Mouse (Mus musculus): ENCODE measurements around the gene Cd52. TPM values are rescaled to one million over a fixed set of nuclear protein-coding genes. Genes with fewer than 3 reads are reported as not detected.

Gene Cd52
- polyA plus RNA-seq (2015; fragmentation: Nextera tagmentation; extraction: Ambion mirVana), result 10.4 and 33.2 TPM in 2 replicates

DNA sequence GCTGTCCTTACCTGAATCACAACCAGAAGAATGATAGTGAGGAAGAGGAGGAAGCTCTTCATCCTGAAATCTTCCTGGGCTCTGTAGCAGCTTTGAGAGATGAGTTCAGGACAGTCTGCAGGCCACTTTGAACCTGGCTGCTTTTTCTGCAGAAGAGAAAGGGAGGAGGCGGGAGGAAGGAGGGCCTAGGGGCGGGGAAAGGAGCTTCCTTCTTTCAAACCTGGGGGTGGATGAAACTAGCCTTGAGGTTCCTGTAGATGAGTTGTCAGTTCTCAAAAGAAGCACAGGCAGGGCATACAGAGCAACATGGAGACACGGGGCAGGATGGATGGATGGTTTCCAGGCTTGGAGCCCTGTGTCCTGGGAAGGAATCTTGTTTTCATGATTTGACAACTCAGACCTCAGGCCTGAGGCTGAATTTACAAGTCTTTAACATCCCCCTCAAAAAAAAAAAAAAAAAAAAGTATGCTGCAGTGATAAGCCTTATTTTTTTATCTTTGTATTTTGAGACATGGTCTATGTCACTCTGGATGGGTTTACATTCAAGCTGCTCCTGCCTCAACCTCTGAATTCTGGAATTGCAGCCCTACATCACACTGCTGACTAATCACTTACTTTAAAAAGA lies at the start of gene Cd52:
TSS of gene Cd52 (minus strand) at position 160 of the 625 bp plus-strand sequence.

DNA sequence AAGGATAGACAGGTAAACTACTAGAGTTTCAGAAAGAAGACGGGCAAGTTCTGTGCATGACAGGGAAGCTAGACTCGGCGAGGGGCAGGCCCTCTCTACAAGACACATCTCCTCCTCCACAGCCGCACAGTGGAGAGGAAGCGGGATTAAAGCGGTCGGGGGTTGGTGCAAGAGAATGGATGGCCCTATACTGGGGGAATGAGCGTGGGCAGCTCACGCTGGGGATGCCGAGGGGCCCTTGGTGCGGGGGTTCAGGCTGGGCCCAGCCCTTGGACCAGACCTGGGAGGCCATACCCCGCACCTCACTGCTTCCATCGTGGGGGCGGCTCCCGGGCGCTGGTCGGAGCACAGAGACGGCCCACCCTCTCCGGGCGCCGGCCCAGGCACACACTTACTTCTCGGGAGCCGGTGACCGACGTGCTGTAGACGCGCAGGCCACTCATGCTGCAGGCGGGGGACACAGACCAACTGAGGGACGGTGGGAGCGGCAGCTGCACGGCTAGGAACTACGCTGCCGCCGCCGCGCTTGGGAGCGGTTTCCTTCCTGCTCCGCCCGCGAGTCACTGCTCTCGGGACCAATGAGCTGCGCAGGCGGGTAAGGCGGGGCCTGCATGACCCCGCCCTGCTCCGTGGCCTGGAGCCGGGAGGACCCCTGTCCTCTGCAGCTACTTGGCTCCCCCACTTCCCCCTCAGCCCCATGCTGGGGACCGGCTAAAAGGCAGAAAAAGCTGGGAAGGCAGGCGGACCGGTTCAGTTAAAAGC lies 33.5 kb upstream of the Cd52 start, which contains the start of gene Sh3bgrl3:
TSS of gene Sh3bgrl3 (minus strand) at position 569 of the 762 bp plus-strand sequence.

GRCm38 (mm10) chr4:134101979-134102741 lies 7.3 kb upstream of the Cd52 start, which contains the start of gene Ubxn11:
Ubxn11 (plus strand) TSS chr4:134102570.

GRCm38 (mm10) chr4:134060135-134060865 lies 34.6 kb downstream of the Cd52 start, which contains the start of gene Crybg2:
Crybg2 (plus strand) TSS chr4:134060815.

GRCm38 (mm10) chr4:134053538-134053937 lies 41.3 kb downstream of the Cd52 start, which contains the start of gene Zfp683:
Zfp683 (plus strand) TSS chr4:134053838.

Other genes starting within 250 kb of the Cd52 start
- 12.1 and 14.2 TPM in 2 replicates for gene Rps6ka1, start 207.3 kb downstream of the Cd52 start, polyA plus RNA-seq (2015; fragmentation: Nextera tagmentation; extraction: Ambion mirVana)
- 556 and 655 TPM in 2 replicates for gene Hmgn2, start 126.4 kb downstream of the Cd52 start, polyA plus RNA-seq (2015; fragmentation: Nextera tagmentation; extraction: Ambion mirVana)
- gene Dhdds, start 94.2 kb downstream of the Cd52 start, polyA plus RNA-seq (2015; fragmentation: Nextera tagmentation; extraction: Ambion mirVana), result 22.6 and 23.7 TPM in 2 replicates
- 0.04 TPM in 1 of 2 replicates, not detected in the other for gene Lin28a, start 76.2 kb downstream of the Cd52 start, polyA plus RNA-seq (2015; fragmentation: Nextera tagmentation; extraction: Ambion mirVana)
- not detected in 2 replicates for gene Zfp683, start 41.2 kb downstream of the Cd52 start, polyA plus RNA-seq (2015; fragmentation: Nextera tagmentation; extraction: Ambion mirVana)
- gene Crybg2, start 34.3 kb downstream of the Cd52 start, polyA plus RNA-seq (2015; fragmentation: Nextera tagmentation; extraction: Ambion mirVana), result 9.6 and 12.5 TPM in 2 replicates
- 0.89 and 2.1 TPM in 2 replicates for gene Ubxn11, start 7.5 kb upstream of the Cd52 start, polyA plus RNA-seq (2015; fragmentation: Nextera tagmentation; extraction: Ambion mirVana)
- gene Sh3bgrl3, start 33.7 kb upstream of the Cd52 start, polyA plus RNA-seq (2015; fragmentation: Nextera tagmentation; extraction: Ambion mirVana), result 314 and 368 TPM in 2 replicates
- 26.9 and 31.1 TPM in 2 replicates for gene Cep85, start 92.0 kb upstream of the Cd52 start, polyA plus RNA-seq (2015; fragmentation: Nextera tagmentation; extraction: Ambion mirVana)
- not detected in 2 replicates for gene Gm7534, start 107.9 kb upstream of the Cd52 start, polyA plus RNA-seq (2015; fragmentation: Nextera tagmentation; extraction: Ambion mirVana)
- 0.11 and 0.18 TPM in 2 replicates for gene Catsper4, start 132.3 kb upstream of the Cd52 start, polyA plus RNA-seq (2015; fragmentation: Nextera tagmentation; extraction: Ambion mirVana)
- 4.3 and 5.0 TPM in 2 replicates for gene Cnksr1, start 143.3 kb upstream of the Cd52 start, polyA plus RNA-seq (2015; fragmentation: Nextera tagmentation; extraction: Ambion mirVana)
- gene E130218I03Rik, start 148.6 kb upstream of the Cd52 start, polyA plus RNA-seq (2015; fragmentation: Nextera tagmentation; extraction: Ambion mirVana), result 0.19 and 0.24 TPM in 2 replicates
- 11.3 and 12.5 TPM in 2 replicates for gene Zfp593, start 150.5 kb upstream of the Cd52 start, polyA plus RNA-seq (2015; fragmentation: Nextera tagmentation; extraction: Ambion mirVana)
- gene Gm30191, start 151.9 kb upstream of the Cd52 start, polyA plus RNA-seq (2015; fragmentation: Nextera tagmentation; extraction: Ambion mirVana), result not detected in 2 replicates
- gene Grrp1, start 159.0 kb upstream of the Cd52 start, polyA plus RNA-seq (2015; fragmentation: Nextera tagmentation; extraction: Ambion mirVana), result 3.6 and 4.0 TPM in 2 replicates
- gene Pdik1l, start 192.8 kb upstream of the Cd52 start, polyA plus RNA-seq (2015; fragmentation: Nextera tagmentation; extraction: Ambion mirVana), result 9.0 and 10.1 TPM in 2 replicates
- 0.43 and 1.0 TPM in 2 replicates for gene Trim63, start 220.0 kb upstream of the Cd52 start, polyA plus RNA-seq (2015; fragmentation: Nextera tagmentation; extraction: Ambion mirVana)
- gene Slc30a2, start 248.1 kb upstream of the Cd52 start, polyA plus RNA-seq (2015; fragmentation: Nextera tagmentation; extraction: Ambion mirVana), result 0.12 and 0.29 TPM in 2 replicates

Measured in urinary bladder, postnatal 0 days (tissue).